Mouse (Mus musculus): ENCODE measurements around the gene Gck.

DNA sequence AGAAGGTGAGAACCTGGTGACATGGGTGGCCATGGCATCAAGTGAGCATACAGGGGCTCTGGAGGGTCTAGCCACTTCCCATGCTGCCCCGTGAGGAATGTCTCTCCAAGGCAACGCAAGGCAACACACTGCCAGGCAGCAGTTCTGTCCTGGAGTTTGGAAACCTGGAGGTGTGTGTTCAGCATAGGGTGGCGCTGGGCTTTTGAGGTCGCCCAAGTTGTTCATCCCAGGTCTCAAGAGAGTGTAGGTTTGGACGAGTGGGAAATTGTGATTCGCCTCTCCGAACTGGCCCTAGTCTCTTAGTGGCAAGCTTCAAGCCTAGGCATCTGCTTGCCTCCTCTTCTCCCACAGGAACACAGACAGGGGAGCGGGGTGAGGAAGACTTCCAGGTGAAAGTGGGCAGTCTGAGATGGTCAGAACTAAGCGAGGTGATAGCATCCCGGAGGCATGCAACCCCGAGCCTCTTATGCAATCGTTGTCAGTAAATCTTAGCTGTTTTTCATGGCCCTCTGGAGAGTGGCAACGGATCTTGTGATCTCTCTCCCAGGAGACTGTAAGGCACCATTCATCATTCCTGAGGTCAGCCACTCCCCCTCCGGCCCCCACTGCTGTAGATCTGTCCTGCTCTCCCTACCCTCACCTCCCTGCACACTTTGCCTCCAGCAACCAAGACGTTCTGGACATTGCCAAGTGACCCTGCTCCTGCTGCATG lies 87.3 kb downstream of the Gck start:
- TF ChIP-seq CTCF (conservative IDR thresholded peaks at IDR 0.05; ENCODE audit: low read length): no peak
- no peak for TF ChIP-seq POU5F1 (IDR thresholded peaks at IDR 0.05; ENCODE audit: borderline replicate concordance, low read length)

Measured in E14TG2a.4 (cell line).